8 mouse cellular contexts compared by ENCODE assay signal in genomic region chr2:75960366-75961330, GRCm38 (mm10). TPM values are rescaled to one million over a fixed set of nuclear protein-coding genes. Genes with fewer than 3 reads are reported as not detected.
DNase-seq lines count a peak whose midpoint lies in the region; ATAC-seq lines count a peak whose summit lies in the region.

No protein-coding gene starts in this region.

- intact Hi-C loops in heart, postnatal 36 days (cut with DNase I) = loop anchor here (2.0 kb wide), 1 partner anchor 22 kb away; the partner anchor contains the start of gene Ttc30b

- peak; percentile 13 to 45 for DNase-seq in frontal cortex, postnatal 36 days (ENCODE audit: low spot score in 2 of 2)
- DNase-seq in frontal cortex, postnatal 25 days (ENCODE audit: low spot score in 2 of 2) = no peak
- peak; percentile 19 to 21 for DNase-seq in heart, postnatal 36 days
- peak; percentile 49 for DNase-seq in limb, embryonic 11.5 days (ENCODE audit: low spot score)
- no peak for DNase-seq in natural killer cell, adult 2 months (ENCODE audit: low spot score in 2 of 2)

- H3K27me3 ChIP-seq in embryonic facial prominence, embryonic 12.5 days = no peaks in the 10 kb centered on the region
- no peaks in the 10 kb centered on the region for H3K27me3 ChIP-seq in limb, embryonic 11.5 days (ENCODE audit: control insufficient read depth, insufficient read depth, low read length)
- no peaks in the 10 kb centered on the region for H3K27me3 ChIP-seq in neural tube, embryonic 12.5 days (replicated peaks)

- H3K36me3 ChIP-seq in embryonic facial prominence, embryonic 12.5 days = no peaks in the 10 kb centered on the region
- H3K36me3 ChIP-seq in limb, embryonic 11.5 days (ENCODE audit: control insufficient read depth, insufficient read depth, low read length) = no peaks in the 10 kb centered on the region
- H3K36me3 ChIP-seq in neural tube, embryonic 12.5 days = no peaks in the 10 kb centered on the region

- WGBS in embryonic facial prominence, embryonic 12.5 days = 54% methylated on average over 15 of the region's 15 CpGs
- WGBS in limb, embryonic 11.5 days = 51% methylated on average over 15 of the region's 15 CpGs
- WGBS in neural tube, embryonic 12.5 days = 52% methylated on average over 15 of the region's 15 CpGs

- H3K9me3 ChIP-seq in embryonic facial prominence, embryonic 12.5 days = no peaks in the 10 kb centered on the region
- H3K9me3 ChIP-seq in limb, embryonic 11.5 days (ENCODE audit: control insufficient read depth, low read length) = no peaks in the 10 kb centered on the region
- no peaks in the 10 kb centered on the region for H3K9me3 ChIP-seq in neural tube, embryonic 12.5 days

- ATAC-seq in embryonic facial prominence, embryonic 12.5 days (ENCODE audit: insufficient number of reproducible peaks, insufficient read depth, low FRiP score, low TSS enrichment) = no peak
- ATAC-seq in limb, embryonic 11.5 days (ENCODE audit: insufficient number of reproducible peaks, low FRiP score, low TSS enrichment, low read depth) = 0 out of 2 replicates have a peak, but pooled peaks have one; percentile 8
- no peak for ATAC-seq in neural tube, embryonic 12.5 days (ENCODE audit: low FRiP score, low read depth)
- ATAC-seq in megakaryocyte-erythroid progenitor cell, adult 5-6 weeks (replicated peaks; ENCODE audit: low FRiP score, low TSS enrichment, poor library complexity, severe bottlenecking) = no peak

- H3K4me3 ChIP-seq in embryonic facial prominence, embryonic 12.5 days = no peak overlapping the region
- no peak overlapping the region for H3K4me3 ChIP-seq in limb, embryonic 11.5 days (ENCODE audit: low read depth, low read length)
- H3K4me3 ChIP-seq in neural tube, embryonic 12.5 days = no peak overlapping the region

- peak overlapping the region; percentile 74 for H3K27ac ChIP-seq in embryonic facial prominence, embryonic 12.5 days
- H3K27ac ChIP-seq in limb, embryonic 11.5 days (replicated peaks; ENCODE audit: low read depth, low read length) = peak overlapping the region; percentile 94
- no peak overlapping the region for H3K27ac ChIP-seq in neural tube, embryonic 12.5 days

- no peak overlapping the region for H3K9ac ChIP-seq in embryonic facial prominence, embryonic 12.5 days
- peak overlapping the region; percentile 32; the same call in 1 of the 2 replicates for H3K9ac ChIP-seq in limb, embryonic 11.5 days (ENCODE audit: low read length)
- no peak overlapping the region for H3K9ac ChIP-seq in neural tube, embryonic 12.5 days

- peak overlapping the region; percentile 36 for H3K4me2 ChIP-seq in embryonic facial prominence, embryonic 12.5 days (replicated peaks)
- peak overlapping the region; percentile 39; the same call in 1 of the 2 replicates for H3K4me2 ChIP-seq in limb, embryonic 11.5 days (ENCODE audit: low read depth, severe bottlenecking)
- H3K4me2 ChIP-seq in neural tube, embryonic 12.5 days (replicated peaks) = peak overlapping the region; percentile 45

- H3K4me1 ChIP-seq in embryonic facial prominence, embryonic 12.5 days = peaks cover 16% of the 10 kb centered on the region
- H3K4me1 ChIP-seq in limb, embryonic 11.5 days (ENCODE audit: control insufficient read depth, insufficient read depth, low read length) = peaks cover 35% of the 10 kb centered on the region
- H3K4me1 ChIP-seq in neural tube, embryonic 12.5 days = peaks cover 19% of the 10 kb centered on the region

RNA-seq across cellular contexts. Expression of gene Ttc30a2, which starts 17.3 kb away (rescaled TPM):
- polyA plus RNA-seq in embryonic facial prominence, embryonic 12.5 days (2016; fragmentation: Nextera tagmentation; extraction: Ambion mirVana) = 0.40 and 0.52 TPM in 2 replicates
- 1 to 10 TPM; 2.2 to 2.8 TPM for total RNA-seq in heart, postnatal 36 days (2021)
- 0.60 and 1.1 TPM in 2 replicates for polyA plus RNA-seq in limb, embryonic 11.5 days (2014; fragmentation: Nextera tagmentation; extraction: Ambion mirVana)
- 0.93 and 1.0 TPM in 2 replicates for polyA plus RNA-seq in neural tube, embryonic 12.5 days (2016; fragmentation: Nextera tagmentation; extraction: Ambion mirVana)
- total RNA-seq in megakaryocyte-erythroid progenitor cell, adult 5-6 weeks (2014; fragmentation: Nextera tagmentation) = not detected in 2 replicates
- total RNA-seq in megakaryocyte-erythroid progenitor cell, adult 5-6 weeks (2017) = not detected in 2 replicates

RNA-seq across cellular contexts. Expression of gene Ttc30a1, which starts 21.1 kb away (rescaled TPM):
- 8.8 and 10.6 TPM in 2 replicates for polyA plus RNA-seq in embryonic facial prominence, embryonic 12.5 days (2016; fragmentation: Nextera tagmentation; extraction: Ambion mirVana)
- 1 to 10 TPM; 2.9 to 3.9 TPM for total RNA-seq in heart, postnatal 36 days (2021)
- polyA plus RNA-seq in limb, embryonic 11.5 days (2014; fragmentation: Nextera tagmentation; extraction: Ambion mirVana) = 12.1 and 12.5 TPM in 2 replicates
- polyA plus RNA-seq in neural tube, embryonic 12.5 days (2016; fragmentation: Nextera tagmentation; extraction: Ambion mirVana) = 8.3 and 8.5 TPM in 2 replicates
- total RNA-seq in megakaryocyte-erythroid progenitor cell, adult 5-6 weeks (2014; fragmentation: Nextera tagmentation) = 2.0 and 2.8 TPM in 2 replicates
- total RNA-seq in megakaryocyte-erythroid progenitor cell, adult 5-6 weeks (2017) = 4.2 and 4.4 TPM in 2 replicates

RNA-seq across cellular contexts. Expression of gene Ttc30b, which starts 22.3 kb away (rescaled TPM):
- 7.5 and 9.7 TPM in 2 replicates for polyA plus RNA-seq in embryonic facial prominence, embryonic 12.5 days (2016; fragmentation: Nextera tagmentation; extraction: Ambion mirVana)
- 10 to 100 TPM; 16.2 to 20.1 TPM for total RNA-seq in heart, postnatal 36 days (2021)
- 9.0 and 9.2 TPM in 2 replicates for polyA plus RNA-seq in limb, embryonic 11.5 days (2014; fragmentation: Nextera tagmentation; extraction: Ambion mirVana)
- polyA plus RNA-seq in neural tube, embryonic 12.5 days (2016; fragmentation: Nextera tagmentation; extraction: Ambion mirVana) = 8.5 and 10.2 TPM in 2 replicates
- 0.15 and 0.54 TPM in 2 replicates for total RNA-seq in megakaryocyte-erythroid progenitor cell, adult 5-6 weeks (2014; fragmentation: Nextera tagmentation)
- 0.66 and 1.8 TPM in 2 replicates for total RNA-seq in megakaryocyte-erythroid progenitor cell, adult 5-6 weeks (2017)

Comparison
In these comparisons a context has a peak if more than half of its experiments do, and no peak if none do; other contexts are left out.
1. DNase-seq: peak in frontal cortex, postnatal 36 days (2 of 2), heart, postnatal 36 days (2 of 2) and limb, embryonic 11.5 days (single experiment); none in frontal cortex, postnatal 25 days (0 of 2) and natural killer cell, adult 2 months (0 of 2).
2. Peak in every context shown above with its lines, with median percentiles within 50 percentile points of each other: H3K4me2 ChIP-seq.